Mouse (Mus musculus) myocyte (in vitro differentiated cells): ENCODE data around the gene Snap29. TPM values are rescaled to one million over a fixed set of nuclear protein-coding genes. Genes with fewer than 3 reads are reported as not detected.
A peak's percentile ranks its signal among the peaks of the same experiment; 100 is the strongest.

ENCODE experiments used
- H3K27me3 ChIP-seq: one replicate; pipeline ENCODE4 v1.6.1; 2011; ENCODE audit not compliant: control insufficient read depth, insufficient read depth, insufficient read length
- H3K36me3 ChIP-seq: one replicate; pipeline ENCODE4 v1.6.1; 2011; ENCODE audit not compliant: control insufficient read depth, insufficient read depth
- H3K4me2 ChIP-seq: one replicate; pipeline ENCODE4 v1.6.1; 2011; ENCODE audit warnings: low read depth, control low read depth
- H3K4me3 ChIP-seq: one replicate; pipeline ENCODE4 v1.5.1; 2011; ENCODE audit warnings: mild to moderate bottlenecking, control low read depth, moderate library complexity
- H3K79me2 ChIP-seq: one replicate; pipeline ENCODE4 v1.6.1; 2011; ENCODE audit not compliant: control insufficient read depth, insufficient read depth
- H3ac ChIP-seq: one replicate; pipeline ENCODE4 v1.6.1; 2011; ENCODE audit not compliant: control insufficient read depth, insufficient read length
- CEBPB ChIP-seq: IDR thresholded peaks from 2 replicates; pipeline ENCODE4 v1.6.1; 2011; ENCODE audit warnings: mild to moderate bottlenecking, moderate library complexity; ENCODE audit not compliant: poor library complexity, insufficient read depth, severe bottlenecking
- E2F4 ChIP-seq: IDR thresholded peaks from one replicate; pipeline ENCODE4 v1.6.1; 2011; ENCODE audit warnings: mild to moderate bottlenecking, control low read depth, moderate library complexity; ENCODE audit not compliant: insufficient read depth
- MAX ChIP-seq: IDR thresholded peaks from one replicate; pipeline ENCODE4 v1.6.1; 2011; ENCODE audit warnings: low read depth, mild to moderate bottlenecking, control low read depth
- MYOD1 ChIP-seq, 3 experiments: IDR thresholded peaks; one replicate each; pipeline ENCODE4 v1.6.1; 2011; ENCODE audit warnings: control low read depth in 2 of 3, low read depth in 2 of 3, mild to moderate bottlenecking in 2 of 3, moderate library complexity in 1 of 3; ENCODE audit not compliant: insufficient read length in 2 of 3, control insufficient read depth in 1 of 3
- MYOG ChIP-seq, 3 experiments: IDR thresholded peaks; one replicate each; pipeline ENCODE4 v1.6.1; 2011; ENCODE audit warnings: control low read depth in 2 of 3, low read depth in 2 of 3, mild to moderate bottlenecking in 2 of 3; ENCODE audit not compliant: insufficient read length in 2 of 3, control insufficient read depth in 1 of 3, insufficient read depth in 1 of 3
- POLR2A ChIP-seq: IDR thresholded peaks from one replicate; pipeline ENCODE4 v1.6.1; 2011; ENCODE audit warnings: low read depth, mild to moderate bottlenecking, control low read depth, moderate library complexity; ENCODE audit not compliant: insufficient read length
- POLR2AphosphoS2 ChIP-seq: IDR thresholded peaks from one replicate; pipeline ENCODE4 v1.6.1; 2011; ENCODE audit warnings: low read depth, control low read depth; ENCODE audit not compliant: insufficient read length
- REST ChIP-seq: IDR thresholded peaks from one replicate; pipeline ENCODE4 v1.6.1; 2011; ENCODE audit warnings: mild to moderate bottlenecking, control low read depth, moderate library complexity; ENCODE audit not compliant: insufficient read depth, insufficient read length
- SRF ChIP-seq: IDR thresholded peaks from one replicate; pipeline ENCODE4 v1.6.1; 2011; ENCODE audit warnings: low read depth; ENCODE audit not compliant: control insufficient read depth, insufficient read length
- TCF12 ChIP-seq: IDR thresholded peaks from one replicate; pipeline ENCODE4 v1.6.1; 2011; ENCODE audit warnings: mild to moderate bottlenecking, control low read depth; ENCODE audit not compliant: poor library complexity, insufficient read depth, severe bottlenecking
- TCF3 ChIP-seq: IDR thresholded peaks from one replicate; pipeline ENCODE4 v1.6.1; 2011; ENCODE audit warnings: low read depth, control low read depth; ENCODE audit not compliant: insufficient read length
- USF1 ChIP-seq: IDR thresholded peaks from one replicate; pipeline ENCODE4 v1.6.1; 2011; ENCODE audit warnings: low read depth, mild to moderate bottlenecking, control low read depth, moderate library complexity
- polyA plus RNA-seq: library from polyadenylated mRNA; unstranded; fragments of >200 nt; fragmentation: generic; extraction: Trizol; gene quantifications from one replicate; pipeline ENCODE4 v1.2.1, GENCODE M21; 2012; ENCODE audit warnings: missing spikeins

Gene Snap29
- polyA plus RNA-seq, 1 experiment, result 12.0 TPM

- TF ChIP-seq CEBPB, result no peak
- no peak for TF ChIP-seq USF1
- TF ChIP-seq TCF12, result no peak
- TF ChIP-seq MYOG (IDR thresholded peaks at IDR 0.05; ENCODE audit: control insufficient read depth in 1 of 3, insufficient read depth in 1 of 3, insufficient read length in 2 of 3, low read depth in 2 of 3), result no peak
- no peak for TF ChIP-seq TCF3
- TF ChIP-seq MYOD1 (IDR thresholded peaks at IDR 0.05; ENCODE audit: control insufficient read depth in 1 of 3, insufficient read length in 2 of 3, low read depth in 2 of 3), result no peak
- no peak for TF ChIP-seq MAX
- TF ChIP-seq SRF, result no peak
- no peak for TF ChIP-seq E2F4
- TF ChIP-seq POLR2A, result no peak
- Histone ChIP-seq H3ac (no peak overlapping the region), H3K27me3 (no peaks in the 10 kb centered on the region), H3K79me2 (no peaks in the 10 kb centered on the region), H3K36me3 (peaks cover 9% of the 10 kb centered on the region), H3K4me2 (no peak overlapping the region), H3K4me3 (no peak overlapping the region)
These were observed 22.0 kb upstream of the Snap29 start for GRCm38 (mm10) chr16:17383594-17384326.

GRCm38 (mm10) chr16:17392784-17393183, 13.0 kb upstream of the Snap29 start:
- Histone ChIP-seq H3K36me3 (no peaks in the 10 kb centered on the region), H3K4me3 (no peak overlapping the region), H3K79me2 (no peaks in the 10 kb centered on the region), H3ac (no peak overlapping the region), H3K4me2 (no peak overlapping the region), H3K27me3 (no peaks in the 10 kb centered on the region)
- TF ChIP-seq REST (no peak), POLR2AphosphoS2 (no peak), E2F4 (no peak), MAX (no peak), MYOD1 (IDR thresholded peaks at IDR 0.05; ENCODE audit: control insufficient read depth in 1 of 3, insufficient read length in 2 of 3, low read depth in 2 of 3) (no peak), TCF3 (no peak), MYOG (IDR thresholded peaks at IDR 0.05; ENCODE audit: control insufficient read depth in 1 of 3, insufficient read depth in 1 of 3, insufficient read length in 2 of 3, low read depth in 2 of 3) (no peak), POLR2A (no peak), TCF12 (no peak), SRF (no peak), USF1 (no peak), CEBPB (no peak)

GRCm38 (mm10) chr16:17402855-17403254, 2.9 kb upstream of the Snap29 start:
- TF ChIP-seq TCF12, result no peak
- no peak for TF ChIP-seq CEBPB
- no peak for TF ChIP-seq MAX
- TF ChIP-seq POLR2AphosphoS2, result no peak
- no peak for TF ChIP-seq TCF3
- H3K36me3 ChIP-seq, result no peaks in the 10 kb centered on the region
- no peak overlapping the region for H3ac ChIP-seq
- H3K27me3 ChIP-seq, result no peaks in the 10 kb centered on the region
- H3K4me2 ChIP-seq, result no peak overlapping the region
- peaks cover 23% of the 10 kb centered on the region for H3K79me2 ChIP-seq
- no peak overlapping the region for H3K4me3 ChIP-seq

- no peaks in the 10 kb centered on the region for H3K27me3 ChIP-seq
- TF ChIP-seq SRF, result no peak
- TF ChIP-seq POLR2A, result peak; percentile 57
- peaks cover 15% of the 10 kb centered on the region for H3K79me2 ChIP-seq
These were observed 502 bp upstream of the Snap29 start for GRCm38 (mm10) chr16:17405271-17405696.

GRCm38 (mm10) chr16:17406512-17407231, 886 bp downstream of the Snap29 start:
- peak overlapping the region; percentile 86 for H3K4me2 ChIP-seq
- TF ChIP-seq REST (no peak), USF1 (no peak), MYOG (IDR thresholded peaks at IDR 0.05; ENCODE audit: control insufficient read depth in 1 of 3, insufficient read depth in 1 of 3, insufficient read length in 2 of 3, low read depth in 2 of 3) (no peak), POLR2A (no peak), MYOD1 (IDR thresholded peaks at IDR 0.05; ENCODE audit: control insufficient read depth in 1 of 3, insufficient read length in 2 of 3, low read depth in 2 of 3) (no peak)
- peaks cover 13% of the 10 kb centered on the region for H3K79me2 ChIP-seq
- no peaks in the 10 kb centered on the region for H3K27me3 ChIP-seq
- H3K4me3 ChIP-seq, result peak overlapping the region; percentile 82
- no peaks in the 10 kb centered on the region for H3K36me3 ChIP-seq
- H3ac ChIP-seq, result peak overlapping the region; percentile 33

More at GRCm38 (mm10) chr16:17405271-17405696, 502 bp upstream of the Snap29 start:
- Histone ChIP-seq H3K36me3 (no peaks in the 10 kb centered on the region), H3K4me3 (peak overlapping the region; percentile 82), H3ac (peak overlapping the region; percentile 33), H3K4me2 (peak overlapping the region; percentile 99)
